Comparison of ENCODE assay signal across 8 mouse cellular contexts in the genomic region with DNA sequence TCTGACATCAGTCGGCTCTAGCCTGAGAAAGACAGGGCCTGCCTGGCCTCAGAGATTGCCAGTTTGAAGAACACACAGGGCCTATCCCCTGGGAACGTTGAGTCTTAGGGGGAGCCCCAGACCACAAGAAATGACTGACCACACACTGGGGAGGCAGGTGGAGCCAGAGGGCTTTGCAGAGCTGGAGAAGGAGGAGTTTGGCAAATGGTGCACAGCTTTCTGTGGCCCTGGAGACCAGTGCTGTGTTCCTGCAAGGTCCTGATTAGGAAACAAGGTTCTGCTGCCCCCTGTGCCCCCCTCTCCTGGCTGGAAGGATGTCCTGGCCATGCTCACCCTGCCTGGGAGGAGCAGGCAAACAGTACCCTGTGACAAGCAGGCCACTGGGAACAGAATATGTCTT.
DNase-seq lines count a peak whose midpoint lies in the region; ATAC-seq lines count a peak whose summit lies in the region.

No protein-coding gene starts in this region.

- no peaks in the 10 kb centered on the region for H3K9me3 ChIP-seq in forebrain, embryonic 10.5 days
- no peaks in the 10 kb centered on the region for H3K9me3 ChIP-seq in forebrain, embryonic 15.5 days
- no peaks in the 10 kb centered on the region for H3K9me3 ChIP-seq in heart, embryonic 15.5 days (replicated peaks)
- H3K9me3 ChIP-seq in hindbrain, embryonic 11.5 days (ENCODE audit: control insufficient read depth, low read length) = no peaks in the 10 kb centered on the region

- WGBS in forebrain, embryonic 10.5 days = 49% methylated on average over 2 of the region's 2 CpGs
- 46% methylated on average over 2 of the region's 2 CpGs for WGBS in forebrain, embryonic 15.5 days
- WGBS in heart, embryonic 15.5 days = 25% methylated on average over 2 of the region's 2 CpGs
- 45% methylated on average over 2 of the region's 2 CpGs for WGBS in hindbrain, embryonic 11.5 days

- H3K27ac ChIP-seq in forebrain, embryonic 10.5 days = 0 out of 2 replicates have a peak overlapping the region, but pooled peaks have one; percentile 41
- no peak overlapping the region for H3K27ac ChIP-seq in forebrain, embryonic 15.5 days (replicated peaks)
- H3K27ac ChIP-seq in heart, embryonic 15.5 days = 0 out of 2 replicates have a peak overlapping the region, but pooled peaks have one; percentile 25
- H3K27ac ChIP-seq in hindbrain, embryonic 11.5 days (ENCODE audit: low read depth, low read length) = no peak overlapping the region

- no peak overlapping the region for H3K9ac ChIP-seq in forebrain, embryonic 15.5 days (replicated peaks)
- no peak overlapping the region for H3K9ac ChIP-seq in heart, embryonic 15.5 days
- no peak overlapping the region for H3K9ac ChIP-seq in hindbrain, embryonic 11.5 days (ENCODE audit: low read depth, low read length)

- peaks cover 43% of the 10 kb centered on the region for H3K27me3 ChIP-seq in forebrain, embryonic 10.5 days (ENCODE audit: poor library complexity, severe bottlenecking)
- H3K27me3 ChIP-seq in forebrain, embryonic 15.5 days = no peaks in the 10 kb centered on the region
- peaks cover 29% of the 10 kb centered on the region; the same call in 1 of the 2 replicates for H3K27me3 ChIP-seq in heart, embryonic 15.5 days
- no peaks in the 10 kb centered on the region for H3K27me3 ChIP-seq in hindbrain, embryonic 11.5 days (ENCODE audit: control insufficient read depth, insufficient read depth, low read length)

- no peak overlapping the region for H3K4me2 ChIP-seq in forebrain, embryonic 15.5 days (replicated peaks)
- no peak overlapping the region for H3K4me2 ChIP-seq in heart, embryonic 15.5 days
- no peak overlapping the region for H3K4me2 ChIP-seq in hindbrain, embryonic 11.5 days (replicated peaks; ENCODE audit: low read depth, low read length)

- H3K4me1 ChIP-seq in forebrain, embryonic 10.5 days = peaks cover 30% of the 10 kb centered on the region
- no peaks in the 10 kb centered on the region for H3K4me1 ChIP-seq in forebrain, embryonic 15.5 days
- H3K4me1 ChIP-seq in heart, embryonic 15.5 days (replicated peaks) = peaks cover 42% of the 10 kb centered on the region
- no peaks in the 10 kb centered on the region for H3K4me1 ChIP-seq in hindbrain, embryonic 11.5 days (replicated peaks; ENCODE audit: control insufficient read depth, insufficient read depth, low read length)

- DNase-seq in forebrain, embryonic 10.5 days (ENCODE audit: extremely low spot score, low spot score) = no peak
- peak; percentile 28 for DNase-seq in retina, postnatal 1 day
- DNase-seq in retina, embryonic 14.5 days (ENCODE audit: low spot score) = no peak
- peak; percentile 37 for DNase-seq in ovary, postnatal 14 days (ENCODE audit: low spot score)
- no peak for DNase-seq in hindbrain, embryonic 11.5 days (ENCODE audit: low spot score)

- no peak for ATAC-seq in forebrain, embryonic 15.5 days (replicated peaks)
- no peak for ATAC-seq in heart, embryonic 15.5 days (replicated peaks; ENCODE audit: insufficient number of reproducible peaks, insufficient read depth, low FRiP score, low read depth)
- ATAC-seq in hindbrain, embryonic 11.5 days (ENCODE audit: low FRiP score) = no peak
- ATAC-seq in erythroblast, adult 5-6 weeks (replicated peaks; ENCODE audit: low FRiP score, poor library complexity, severe bottlenecking) = no peak

- no peak overlapping the region for H3K4me3 ChIP-seq in forebrain, embryonic 10.5 days
- H3K4me3 ChIP-seq in forebrain, embryonic 15.5 days = no peak overlapping the region
- no peak overlapping the region for H3K4me3 ChIP-seq in heart, embryonic 15.5 days
- H3K4me3 ChIP-seq in hindbrain, embryonic 11.5 days (ENCODE audit: low read depth, low read length) = no peak overlapping the region

- H3K36me3 ChIP-seq in forebrain, embryonic 10.5 days (replicated peaks) = no peaks in the 10 kb centered on the region
- H3K36me3 ChIP-seq in forebrain, embryonic 15.5 days = no peaks in the 10 kb centered on the region
- H3K36me3 ChIP-seq in heart, embryonic 15.5 days = no peaks in the 10 kb centered on the region
- H3K36me3 ChIP-seq in hindbrain, embryonic 11.5 days (ENCODE audit: control insufficient read depth, insufficient read depth, low read length) = no peaks in the 10 kb centered on the region

Comparison
In these comparisons a context has a peak if more than half of its experiments do, and no peak if none do; other contexts are left out.
1. DNase-seq: peak in retina, postnatal 1 day (single experiment) and ovary, postnatal 14 days (single experiment); none in forebrain, embryonic 10.5 days (single experiment), retina, embryonic 14.5 days (single experiment) and hindbrain, embryonic 11.5 days (single experiment).
2. H3K27ac ChIP-seq: peak in forebrain, embryonic 10.5 days (single experiment) and heart, embryonic 15.5 days (single experiment); none in forebrain, embryonic 15.5 days (single experiment) and hindbrain, embryonic 11.5 days (single experiment).